Mouse (Mus musculus) spleen, adult 18-20 months (tissue): ENCODE data around the gene Lsg1.

ENCODE experiments used
- DNase-seq, 2 experiments: peaks; one replicate each; pipeline ENCODE4 v3.0.0; 2022; ENCODE audit warnings: mixed read lengths in 2 of 2

The Lsg1 gene

DNA sequence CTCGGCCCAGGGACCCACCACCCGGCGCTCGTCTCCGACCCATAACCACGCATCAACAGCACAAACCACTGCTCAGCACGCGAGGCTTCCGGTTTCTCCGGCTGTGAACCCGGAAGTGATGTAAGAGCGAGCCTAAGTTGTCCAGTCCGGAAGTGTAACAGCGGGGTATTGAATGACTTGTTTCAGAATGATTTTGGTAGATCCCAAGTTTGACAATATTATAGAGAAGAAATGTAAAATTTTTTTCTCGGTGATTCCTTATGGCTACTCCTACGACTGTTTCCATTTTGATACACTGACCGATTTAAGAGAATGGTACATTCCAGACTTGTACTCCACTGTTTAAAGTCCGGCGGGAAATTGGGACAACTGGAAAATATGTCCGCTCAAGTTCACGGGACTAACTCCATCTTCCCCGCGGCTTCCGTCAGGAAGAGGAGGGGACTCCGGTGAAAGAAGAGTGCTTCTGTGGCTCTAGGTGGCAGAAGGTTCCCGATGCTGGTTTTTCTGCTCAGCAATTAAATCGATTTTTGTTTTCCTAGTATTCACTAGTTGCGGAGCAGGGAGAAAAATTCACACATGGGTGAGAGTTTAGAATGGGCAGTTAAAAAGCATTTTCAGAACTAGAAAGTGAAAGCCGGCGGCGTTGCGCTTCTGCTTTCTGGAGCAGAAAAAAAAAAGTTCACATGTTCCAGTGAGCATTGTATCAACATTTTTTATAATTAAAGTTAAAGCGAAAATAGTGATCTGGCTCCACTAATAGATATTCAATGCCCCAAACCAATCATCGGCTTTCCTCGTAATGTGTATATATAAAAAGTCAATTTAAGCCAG, at the start of gene Lsg1:
Lsg1 (minus strand) TSS at position 99 of the 834 bp plus-strand sequence.
- peak; percentile 62 to 74 for DNase-seq

DNA sequence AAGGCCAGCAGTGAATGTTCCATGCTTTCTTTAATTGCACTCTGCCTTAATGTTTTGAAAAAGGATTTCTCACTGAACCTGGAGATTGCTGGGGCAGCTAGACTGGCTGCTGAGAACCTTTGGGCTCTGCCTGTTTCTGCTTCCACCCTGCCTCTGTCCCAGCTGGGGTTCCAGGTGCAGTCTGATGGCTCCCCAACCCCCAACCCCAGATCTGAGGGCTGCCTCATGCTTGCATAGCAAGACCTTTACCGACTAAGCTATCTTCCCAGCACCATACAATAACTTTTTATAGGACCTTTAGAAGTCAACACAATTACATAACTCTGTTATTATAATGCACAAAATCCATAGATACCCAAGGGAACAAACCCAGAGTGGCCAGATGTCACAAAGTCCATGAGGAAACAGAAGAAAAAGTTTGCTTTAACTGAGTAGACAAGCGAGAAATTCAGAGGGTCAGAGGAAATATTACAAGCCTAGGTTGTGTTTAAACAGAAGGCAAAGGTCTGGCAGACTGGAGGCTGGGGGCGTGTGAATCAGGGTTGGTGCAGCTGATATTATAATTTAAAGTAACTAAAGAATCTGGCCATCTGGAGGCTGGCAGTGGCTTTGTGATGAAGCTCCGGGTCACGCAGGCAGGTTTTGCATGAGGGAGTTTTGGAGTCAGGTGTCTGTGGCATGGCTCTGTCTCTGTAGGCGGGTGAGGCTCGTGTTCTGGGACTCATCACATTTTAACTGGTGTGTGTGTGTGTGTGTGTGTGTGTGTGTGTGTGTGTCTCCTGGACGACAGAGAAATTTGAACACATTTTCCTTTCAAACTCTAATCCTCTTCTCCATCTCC, 46.7 kb upstream of the Lsg1 start:
- no peak for DNase-seq

- no peak for DNase-seq
Observed at GRCm38 (mm10) chr16:30629509-30629908, 42.1 kb upstream of the Lsg1 start.

- DNase-seq: no peak
Observed at GRCm38 (mm10) chr16:30628401-30628800, 41.0 kb upstream of the Lsg1 start.

GRCm38 (mm10) chr16:30627586-30628337, 40.4 kb upstream of the Lsg1 start:
- no peak for DNase-seq

GRCm38 (mm10) chr16:30624640-30625039, 37.2 kb upstream of the Lsg1 start:
- DNase-seq: no peak

DNA sequence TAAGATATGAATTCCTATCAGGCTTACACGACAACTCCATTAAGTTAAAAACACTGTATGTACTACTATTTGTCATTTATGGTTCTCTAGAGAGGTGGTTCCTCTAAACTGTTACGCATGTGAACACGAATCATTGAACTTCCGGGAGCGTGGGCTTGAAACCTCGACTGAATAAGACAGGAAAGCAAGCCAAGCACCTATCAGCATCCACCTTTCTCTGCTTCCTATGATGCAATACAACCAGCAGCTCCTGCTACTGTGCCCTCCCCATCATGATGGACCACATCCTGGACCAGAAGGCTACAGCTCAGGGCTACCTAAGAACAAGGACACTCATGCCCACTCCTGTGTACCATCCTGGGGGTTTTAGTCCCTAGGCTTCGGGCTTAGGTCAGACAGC, 36.3 kb upstream of the Lsg1 start:
- DNase-seq: no peak

DNA sequence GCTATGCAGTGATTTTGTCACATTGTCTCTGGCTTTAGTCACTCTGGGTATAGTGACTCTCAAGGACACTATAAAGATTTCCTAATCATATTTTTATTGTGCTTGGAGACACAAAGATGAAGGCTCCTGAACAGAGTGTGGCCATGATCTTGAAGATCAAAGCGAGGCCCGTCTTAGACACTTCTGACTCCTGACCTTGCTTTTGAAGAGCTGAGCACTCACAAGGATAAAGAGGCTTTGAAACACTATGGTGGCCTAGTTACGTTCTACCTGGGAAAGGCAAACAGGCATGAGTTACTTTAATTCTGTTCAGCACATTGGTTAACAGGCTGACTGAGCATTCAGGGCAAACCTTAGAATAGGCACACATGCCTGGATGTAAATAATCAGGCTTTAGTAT, 28.9 kb upstream of the Lsg1 start:
- no peak for DNase-seq

- no peak for DNase-seq
Observed at GRCm38 (mm10) chr16:30614705-30615317, 27.4 kb upstream of the Lsg1 start.

DNA sequence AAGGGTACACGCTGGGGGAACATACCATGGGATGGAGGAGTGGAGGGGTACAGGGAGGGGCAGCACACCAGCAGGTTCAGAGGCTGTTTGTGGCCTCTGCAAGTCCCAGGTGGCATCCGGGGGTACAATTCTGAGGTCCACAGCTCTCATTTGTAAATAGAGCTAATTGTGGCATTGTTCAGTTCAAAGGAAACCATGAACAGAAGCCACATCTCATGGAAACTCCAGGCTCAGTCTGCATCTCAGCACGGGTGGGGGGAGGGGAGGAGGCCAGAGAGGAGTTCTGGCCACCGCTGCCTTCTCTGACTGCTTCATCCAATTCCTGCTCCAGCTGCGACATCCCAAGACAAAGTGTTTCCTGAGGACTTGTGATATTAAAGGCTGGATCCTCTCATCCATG, 26.7 kb upstream of the Lsg1 start:
- no peak for DNase-seq

GRCm38 (mm10) chr16:30613122-30613521, 25.7 kb upstream of the Lsg1 start:
- DNase-seq: no peak

GRCm38 (mm10) chr16:30611331-30611730, 23.9 kb upstream of the Lsg1 start:
- DNase-seq: no peak

- DNase-seq: peak; percentile 48
Observed at GRCm38 (mm10) chr16:30607868-30608267, 20.5 kb upstream of the Lsg1 start.

- DNase-seq: no peak
Observed at GRCm38 (mm10) chr16:30605528-30605927, 18.1 kb upstream of the Lsg1 start.

DNA sequence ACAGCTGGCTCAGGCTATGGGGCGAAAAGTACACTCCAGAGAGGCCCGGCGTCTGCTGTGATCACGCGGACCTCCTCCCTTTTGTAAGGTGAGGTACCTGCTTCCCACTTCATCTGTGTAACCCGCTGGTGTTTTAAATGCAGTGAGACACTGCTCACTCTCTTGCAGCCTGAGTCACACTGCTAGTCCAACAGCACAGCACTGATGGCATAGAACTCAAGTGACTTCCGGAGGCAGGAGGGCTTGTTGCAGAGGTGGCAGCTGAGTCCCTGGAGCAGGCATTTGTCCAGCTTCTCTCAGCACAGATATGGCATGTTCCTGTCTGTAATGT, 17.4 kb upstream of the Lsg1 start:
- DNase-seq: no peak

DNA sequence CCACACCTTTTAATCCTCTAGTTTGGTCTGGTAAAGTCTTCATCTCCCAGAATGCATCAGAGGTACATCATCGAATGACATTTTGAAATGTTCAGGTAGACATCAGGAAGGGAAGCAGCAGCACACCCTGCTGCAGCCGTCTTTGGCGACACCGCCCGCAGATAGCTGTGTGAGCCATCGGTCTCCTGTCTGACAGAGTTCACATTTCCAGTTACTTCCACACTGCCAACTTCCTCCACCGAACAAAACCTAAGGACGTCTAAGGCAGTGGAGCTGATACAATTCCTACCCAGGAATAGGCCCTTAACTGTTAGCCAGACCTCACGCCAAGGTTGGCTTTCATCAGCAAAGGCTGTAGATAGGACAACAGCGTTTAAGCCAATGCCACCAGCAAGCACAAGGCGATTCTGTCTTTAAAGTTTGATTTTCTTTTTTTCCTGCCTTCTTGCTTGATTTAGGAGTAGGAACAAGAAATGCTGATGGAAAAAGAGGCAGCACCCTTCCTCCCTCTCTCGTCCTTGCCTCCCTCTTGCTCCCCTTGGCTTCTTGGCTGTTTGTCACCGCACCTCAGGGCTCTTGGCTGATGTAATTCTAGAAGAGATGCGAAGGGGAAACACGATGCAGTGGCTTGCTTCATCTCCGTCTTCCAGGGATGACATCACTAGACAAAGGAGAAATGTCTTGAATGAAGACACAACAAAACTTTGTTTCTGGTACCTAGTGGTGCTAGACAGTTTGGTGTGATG, 16.8 kb upstream of the Lsg1 start:
- no peak for DNase-seq

- no peak for DNase-seq
Observed at GRCm38 (mm10) chr16:30603531-30603842, 16.1 kb upstream of the Lsg1 start.

DNA sequence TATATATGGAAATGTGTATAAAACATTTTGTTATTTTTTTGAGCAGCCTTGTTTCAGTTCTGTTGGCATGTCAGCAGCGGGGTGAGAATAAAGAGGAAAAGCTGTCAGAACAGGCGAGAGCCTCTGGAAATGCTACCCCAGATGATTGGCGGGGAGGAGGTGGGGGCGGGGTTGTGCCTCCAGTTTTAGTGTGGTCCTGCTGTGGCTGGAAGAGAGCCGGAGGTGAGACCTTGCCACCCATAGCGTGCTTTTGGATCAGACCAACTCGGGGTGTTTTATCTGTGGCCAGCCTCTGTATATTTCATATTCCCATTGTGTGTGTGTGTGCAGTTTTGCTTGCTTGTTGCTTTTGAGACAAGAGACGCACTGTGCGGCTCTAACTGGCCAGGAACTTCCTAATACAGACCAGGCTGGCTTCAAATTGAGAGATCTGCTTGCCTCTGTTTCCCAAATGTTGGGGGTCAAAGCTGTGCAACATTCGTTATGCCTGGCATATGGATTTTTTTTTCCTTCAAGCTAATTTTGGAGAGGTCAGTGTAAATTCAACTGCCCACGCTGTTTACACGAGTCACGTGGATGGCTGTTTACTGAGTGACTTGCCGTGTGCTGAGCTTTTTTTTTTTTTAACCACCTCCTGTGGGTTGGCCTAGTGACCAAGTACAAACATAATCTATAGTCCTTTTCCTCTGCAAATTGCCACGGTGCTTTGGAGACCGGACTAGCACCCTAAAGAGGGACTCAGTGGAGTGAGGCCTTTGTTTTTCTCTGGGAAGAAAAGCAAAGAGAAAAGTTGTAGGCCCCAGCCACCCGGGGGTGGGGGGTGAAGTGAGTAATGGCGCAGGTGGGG, 15.5 kb upstream of the Lsg1 start:
- DNase-seq: no peak

- no peak for DNase-seq
Observed at GRCm38 (mm10) chr16:30601946-30602345, 14.6 kb upstream of the Lsg1 start.

GRCm38 (mm10) chr16:30601046-30601832, 13.8 kb upstream of the Lsg1 start:
- peak; percentile 57 to 63 for DNase-seq
